Mouse (Mus musculus) cerebellum, adult 2 months (tissue): ENCODE results near the gene Atf6. TPM values are rescaled to one million over a fixed set of nuclear protein-coding genes. Genes with fewer than 3 reads are reported as not detected.

Experiments
- DNase-seq, 2 experiments: peaks; one replicate each; pipeline ENCODE4 v3.0.0; 2021
- H3K27ac ChIP-seq: fragments of 200-500 bp; 2 replicates; pipeline ENCODE4 v1.5.1; 2012; ENCODE audit warnings: low read length, control low read depth, inconsistent platforms; ENCODE audit not compliant: insufficient read depth
- H3K27me3 ChIP-seq: fragments of 200-500 bp; 2 replicates; pipeline ENCODE4 v1.6.1; 2012; ENCODE audit warnings: inconsistent platforms, mild to moderate bottlenecking, low read length, moderate library complexity; ENCODE audit not compliant: control insufficient read depth, insufficient read depth
- H3K4me1 ChIP-seq: fragments of 200-500 bp; 2 replicates; pipeline ENCODE4 v1.6.1; 2011; ENCODE audit warnings: low read length; ENCODE audit not compliant: control insufficient read depth, insufficient read depth
- H3K4me3 ChIP-seq: fragments of 200-500 bp; replicated peaks from 2 replicates; pipeline ENCODE3; 2011; ENCODE audit warnings: mild to moderate bottlenecking, low read depth, low read length, control low read depth; ENCODE audit not compliant: insufficient read depth
- CTCF ChIP-seq: fragments of 200-500 bp; IDR thresholded peaks from 2 replicates; pipeline ENCODE4 v1.5.1; 2011; ENCODE audit warnings: low read depth, mild to moderate bottlenecking, control low read depth, low read length, moderate library complexity, borderline replicate concordance; ENCODE audit not compliant: insufficient read depth
- POLR2A ChIP-seq: fragments of 200-500 bp; IDR thresholded peaks from 2 replicates; pipeline ENCODE4 v1.6.1; 2011; ENCODE audit warnings: low read length, control low read depth, borderline replicate concordance; ENCODE audit not compliant: insufficient read depth
- WGBS: fragments of 180-500 bp; shearing (Covaris S2); methylation state at CpG from one replicate; pipeline ENCODE4 v1.1.7; 2018; 5-methylcytosine and 5-hydroxymethylcytosine counted together
- polyA plus RNA-seq: library from polyadenylated mRNA; depleted of rRNA; stranded (reverse); fragments of >200 nt; gene quantifications from 2 replicates; pipeline ENCODE4 v1.2.3, GENCODE M21; 2012

Gene Atf6
- polyA plus RNA-seq, 1 experiment, result 19.1 TPM

GRCm38 (mm10) chr1:170820103-170820814 is 47.3 kb downstream of the Atf6 start:
- no peaks in the 10 kb centered on the region for H3K4me1 ChIP-seq
- DNase-seq, result no peak
- TF ChIP-seq CTCF, result no peak
- no peak for TF ChIP-seq POLR2A
- no peaks in the 10 kb centered on the region for H3K27me3 ChIP-seq
- H3K4me3 ChIP-seq, result no peak overlapping the region
- H3K27ac ChIP-seq, result no peak overlapping the region
- WGBS, result 86% methylated on average over 14 of the region's 14 CpGs

GRCm38 (mm10) chr1:170815287-170816004 is 52.1 kb downstream of the Atf6 start:
- 96% methylated on average over 2 of the region's 2 CpGs for WGBS
- no peak for DNase-seq

GRCm38 (mm10) chr1:170812822-170813221 is 54.7 kb downstream of the Atf6 start:
- Histone ChIP-seq H3K4me3 (no peak overlapping the region), H3K4me1 (no peaks in the 10 kb centered on the region), H3K27ac (no peak overlapping the region), H3K27me3 (no peaks in the 10 kb centered on the region)
- no peak for DNase-seq
- WGBS, result 66% methylated on average over 5 of the region's 5 CpGs
- TF ChIP-seq POLR2A (no peak), CTCF (no peak)

More at GRCm38 (mm10) chr1:170815287-170816004, 52.1 kb downstream of the Atf6 start:
- Histone ChIP-seq H3K4me3 (no peak overlapping the region), H3K27me3 (no peaks in the 10 kb centered on the region), H3K4me1 (no peaks in the 10 kb centered on the region), H3K27ac (no peak overlapping the region)
- TF ChIP-seq CTCF, result no peak
- TF ChIP-seq POLR2A, result no peak

GRCm38 (mm10) chr1:170807600-170808270 is 59.8 kb downstream of the Atf6 start:
- DNase-seq, result no peak
- TF ChIP-seq POLR2A (no peak), CTCF (no peak)
- Histone ChIP-seq H3K4me1 (no peaks in the 10 kb centered on the region), H3K4me3 (no peak overlapping the region), H3K27me3 (no peaks in the 10 kb centered on the region), H3K27ac (no peak overlapping the region)
- 90% methylated on average over 2 of the region's 2 CpGs for WGBS

GRCm38 (mm10) chr1:170804721-170805120 is 62.9 kb downstream of the Atf6 start:
- H3K27me3 ChIP-seq, result no peaks in the 10 kb centered on the region
- DNase-seq, result no peak
- no peak overlapping the region for H3K4me3 ChIP-seq
- no peaks in the 10 kb centered on the region for H3K4me1 ChIP-seq
- no peak overlapping the region for H3K27ac ChIP-seq
- no peak for TF ChIP-seq CTCF
- no peak for TF ChIP-seq POLR2A
- WGBS, result 51% methylated on average over 11 of the region's 11 CpGs

- 61% methylated on average over 7 of the region's 7 CpGs for WGBS
Measured at GRCm38 (mm10) chr1:170802669-170803068, 64.9 kb downstream of the Atf6 start.

GRCm38 (mm10) chr1:170800694-170801093 is 66.9 kb downstream of the Atf6 start:
- no peak for DNase-seq
- no peak overlapping the region for H3K27ac ChIP-seq
- H3K27me3 ChIP-seq, result no peaks in the 10 kb centered on the region
- no peaks in the 10 kb centered on the region for H3K4me1 ChIP-seq
- H3K4me3 ChIP-seq, result no peak overlapping the region
- WGBS, result 84% methylated on average over 3 of the region's 3 CpGs
- TF ChIP-seq CTCF, result no peak

More at GRCm38 (mm10) chr1:170802669-170803068, 64.9 kb downstream of the Atf6 start:
- Histone ChIP-seq H3K27ac (no peak overlapping the region), H3K27me3 (no peaks in the 10 kb centered on the region), H3K4me1 (no peaks in the 10 kb centered on the region), H3K4me3 (no peak overlapping the region)
- no peak for TF ChIP-seq CTCF
- TF ChIP-seq POLR2A, result no peak
- no peak for DNase-seq

- no peak overlapping the region for H3K27ac ChIP-seq
- H3K4me1 ChIP-seq, result no peaks in the 10 kb centered on the region
- TF ChIP-seq POLR2A, result no peak
- no peak for TF ChIP-seq CTCF
- no peaks in the 10 kb centered on the region for H3K27me3 ChIP-seq
- WGBS, result 92% methylated on average over 9 of the region's 9 CpGs
- DNase-seq, result no peak
- H3K4me3 ChIP-seq, result no peak overlapping the region
Measured at GRCm38 (mm10) chr1:170795741-170796347, 71.7 kb downstream of the Atf6 start.
